Mouse (Mus musculus): ENCODE results near the gene Flnc. TPM values are rescaled to one million over a fixed set of nuclear protein-coding genes. Genes with fewer than 3 reads are reported as not detected.
"Not testable (repeated sequence)": the region's sequence is repeated elsewhere in the genome, so short reads cannot be mapped to it uniquely, and the experiment has no call there.

The Flnc gene
- 1 to 10 TPM; 1.7 to 2.0 TPM for total RNA-seq (2021)

- intact Hi-C loops (cut with DNase I): no loop called here
- DNase-seq (ENCODE audit: low spot score in 2 of 2): no peak
Observed at GRCm38 (mm10) chr6:29433038-29433803, at the start of gene Flnc. Flnc (plus strand) TSS chr6:29433256.

- DNase-seq (ENCODE audit: low spot score in 2 of 2): no peak
- intact Hi-C loops (cut with DNase I): no loop called here
Observed at GRCm38 (mm10) chr6:29388052-29388518, 45.0 kb upstream of the Flnc start, which contains the start of gene Opn1sw. Opn1sw (minus strand) TSS chr6:29388468.

- DNase-seq (ENCODE audit: low spot score in 2 of 2): peak; percentile 76 to 77
- intact Hi-C loops (cut with DNase I): no loop called here
Observed at GRCm38 (mm10) chr6:29388606-29389080, 44.4 kb upstream of the Flnc start.

- DNase-seq (ENCODE audit: low spot score in 2 of 2): no peak
- intact Hi-C loops (cut with DNase I): no loop called here
Observed at GRCm38 (mm10) chr6:29389425-29389824, 43.6 kb upstream of the Flnc start.

- DNase-seq (ENCODE audit: low spot score in 2 of 2); intact Hi-C loops (cut with DNase I): not testable (repeated sequence)
Observed at GRCm38 (mm10) chr6:29390500-29390899, 42.6 kb upstream of the Flnc start.

GRCm38 (mm10) chr6:29391241-29391640, 41.8 kb upstream of the Flnc start:
- DNase-seq (ENCODE audit: low spot score in 2 of 2); intact Hi-C loops (cut with DNase I): not testable (repeated sequence)

GRCm38 (mm10) chr6:29391802-29392201, 41.3 kb upstream of the Flnc start:
- no peak for DNase-seq (ENCODE audit: low spot score in 2 of 2)
- intact Hi-C loops (cut with DNase I): no loop called here

- intact Hi-C loops (cut with DNase I): no loop called here
- DNase-seq (ENCODE audit: low spot score in 2 of 2): no peak
Observed at GRCm38 (mm10) chr6:29394286-29394685, 38.8 kb upstream of the Flnc start.

- DNase-seq (ENCODE audit: low spot score in 2 of 2): peak; percentile 80 to 90
- intact Hi-C loops (cut with DNase I): no loop called here
Observed at GRCm38 (mm10) chr6:29395910-29396713, 36.9 kb upstream of the Flnc start, which contains the start of gene Ccdc136. Ccdc136 (plus strand) TSS chr6:29396309.

GRCm38 (mm10) chr6:29396714-29397540, 36.1 kb upstream of the Flnc start:
- peak in 1 of 2 experiments; percentile 16 for DNase-seq (ENCODE audit: low spot score in 2 of 2)
- intact Hi-C loops (cut with DNase I): no loop called here

- DNase-seq (ENCODE audit: low spot score in 2 of 2): peak; percentile 38 to 44
- intact Hi-C loops (cut with DNase I): no loop called here
Observed at GRCm38 (mm10) chr6:29397575-29397974, 35.5 kb upstream of the Flnc start.

- intact Hi-C loops (cut with DNase I): no loop called here
- no peak for DNase-seq (ENCODE audit: low spot score in 2 of 2)
Observed at GRCm38 (mm10) chr6:29399851-29400250, 33.2 kb upstream of the Flnc start.

GRCm38 (mm10) chr6:29402693-29403342, 30.2 kb upstream of the Flnc start:
- intact Hi-C loops (cut with DNase I): no loop called here
- no peak for DNase-seq (ENCODE audit: low spot score in 2 of 2)

- intact Hi-C loops (cut with DNase I): no loop called here
- DNase-seq (ENCODE audit: low spot score in 2 of 2): no peak
Observed at GRCm38 (mm10) chr6:29406412-29406811, 26.6 kb upstream of the Flnc start.

- intact Hi-C loops (cut with DNase I): no loop called here
- DNase-seq (ENCODE audit: low spot score in 2 of 2): no peak
Observed at GRCm38 (mm10) chr6:29415446-29415845, 17.6 kb upstream of the Flnc start.

GRCm38 (mm10) chr6:29420596-29420995, 12.5 kb upstream of the Flnc start:
- intact Hi-C loops (cut with DNase I): no loop called here
- DNase-seq (ENCODE audit: low spot score in 2 of 2): no peak

GRCm38 (mm10) chr6:29425118-29425517, 7.9 kb upstream of the Flnc start:
- intact Hi-C loops (cut with DNase I): no loop called here
- DNase-seq (ENCODE audit: low spot score in 2 of 2): no peak

- intact Hi-C loops (cut with DNase I): no loop called here
- no peak for DNase-seq (ENCODE audit: low spot score in 2 of 2)
Observed at GRCm38 (mm10) chr6:29426331-29426730, 6.7 kb upstream of the Flnc start.

- intact Hi-C loops (cut with DNase I): no loop called here
- no peak for DNase-seq (ENCODE audit: low spot score in 2 of 2)
Observed at GRCm38 (mm10) chr6:29428171-29428570, 4.9 kb upstream of the Flnc start.

All from left cerebral cortex, postnatal 36 days (tissue).